Mouse (Mus musculus): ENCODE results near the gene Adamts9. TPM values are rescaled to one million over a fixed set of nuclear protein-coding genes. Genes with fewer than 3 reads are reported as not detected.
A peak's percentile ranks its signal among the peaks of the same experiment; 100 is the strongest.

Gene Adamts9
- polyA plus RNA-seq, 1 experiment from 2014 or later, result 9.3 TPM

DNA sequence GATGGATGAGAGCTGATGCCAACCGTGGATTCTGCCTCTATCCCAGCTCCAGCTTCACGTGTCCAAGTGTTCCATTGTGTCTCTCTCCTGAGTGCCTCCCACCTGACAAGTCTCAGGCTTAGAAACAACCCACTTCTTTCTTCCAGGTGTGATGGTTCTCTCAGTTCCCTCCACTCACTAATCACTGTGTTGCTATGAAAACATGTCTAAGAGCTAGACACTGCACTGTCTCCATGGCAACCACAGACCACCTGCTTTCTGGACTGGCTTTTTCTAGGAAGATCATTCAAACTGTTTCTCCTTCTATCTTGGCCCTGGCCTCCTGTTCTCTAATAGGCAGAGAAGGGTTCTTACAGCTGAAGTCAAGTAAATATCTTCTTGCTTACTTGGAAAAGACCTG, 190.6 kb downstream of the Adamts9 start:
- WGBS, result 79% methylated on average over 2 of the region's 2 CpGs

DNA sequence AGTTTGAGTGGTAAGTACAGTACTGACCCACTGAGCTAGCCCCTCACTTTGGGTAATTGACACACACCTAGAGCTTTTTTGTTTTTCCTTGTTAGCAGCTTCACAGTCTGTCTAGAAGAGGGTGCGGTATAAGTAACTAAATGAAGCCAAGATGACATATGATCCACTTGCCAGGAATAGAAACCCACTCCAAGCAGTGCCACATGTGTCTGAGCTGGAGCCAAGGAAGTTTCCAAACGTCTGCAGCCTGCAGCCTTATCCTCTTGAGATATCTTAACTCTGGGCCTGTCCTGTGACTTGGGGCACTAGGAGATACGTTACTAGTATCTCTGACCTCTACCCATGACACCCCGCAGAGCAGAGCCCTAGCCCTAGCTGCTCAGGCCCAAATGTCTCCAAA, 193.9 kb downstream of the Adamts9 start:
- ATAC-seq (ENCODE audit: insufficient number of reproducible peaks, insufficient read depth, low FRiP score, low TSS enrichment), result no peak

More for the DNA sequence above, 190.6 kb downstream of the Adamts9 start:
- H3K27me3 ChIP-seq, result no peaks in the 10 kb centered on the region
- ATAC-seq (ENCODE audit: insufficient number of reproducible peaks, insufficient read depth, low FRiP score, low TSS enrichment), result no peak
- H3K9ac ChIP-seq, result no peak overlapping the region
- H3K9me3 ChIP-seq, result no peaks in the 10 kb centered on the region
- H3K4me3 ChIP-seq, result no peak overlapping the region
- no peak overlapping the region for H3K27ac ChIP-seq
- no peaks in the 10 kb centered on the region for H3K4me1 ChIP-seq
- no peak overlapping the region for H3K4me2 ChIP-seq (replicated peaks)
- H3K36me3 ChIP-seq, result no peaks in the 10 kb centered on the region

DNA sequence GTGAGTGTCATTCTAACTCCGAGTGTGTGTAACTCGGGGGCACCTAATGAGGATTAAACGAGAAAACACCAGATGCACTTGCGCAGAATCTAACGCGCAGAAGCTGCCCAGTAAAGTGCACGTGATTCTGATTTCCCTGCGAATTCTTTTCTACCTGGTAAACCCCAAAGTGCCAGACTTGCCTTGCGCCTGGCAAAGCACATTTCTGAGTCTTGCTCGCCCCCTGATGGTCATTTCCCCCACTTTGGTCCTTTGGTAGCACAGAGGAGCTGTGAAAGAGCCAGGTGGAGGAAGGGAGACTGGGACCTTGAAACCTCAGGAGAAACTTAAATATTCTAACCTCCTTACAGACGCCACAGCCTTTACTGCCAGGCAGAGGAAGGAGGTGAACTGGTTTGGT, 199.7 kb downstream of the Adamts9 start:
- Histone ChIP-seq H3K4me3 (no peak overlapping the region), H3K27me3 (no peaks in the 10 kb centered on the region), H3K36me3 (no peaks in the 10 kb centered on the region), H3K9ac (peak overlapping the region; percentile 10; the same call in 1 of the 2 replicates), H3K4me1 (no peaks in the 10 kb centered on the region), H3K4me2 (replicated peaks) (peak overlapping the region; percentile 41), H3K27ac (no peak overlapping the region), H3K9me3 (no peaks in the 10 kb centered on the region)
- peak; percentile 28; the same call in 1 of the 2 replicates for ATAC-seq (ENCODE audit: insufficient number of reproducible peaks, insufficient read depth, low FRiP score, low TSS enrichment)
- WGBS, result 10% methylated on average over 11 of the region's 11 CpGs

More for the DNA sequence above, 193.9 kb downstream of the Adamts9 start:
- Histone ChIP-seq H3K4me2 (replicated peaks) (no peak overlapping the region), H3K27ac (no peak overlapping the region), H3K9ac (no peak overlapping the region), H3K4me3 (no peak overlapping the region), H3K4me1 (no peaks in the 10 kb centered on the region), H3K9me3 (no peaks in the 10 kb centered on the region), H3K36me3 (no peaks in the 10 kb centered on the region), H3K27me3 (no peaks in the 10 kb centered on the region)
- 53% methylated on average over 4 of the region's 4 CpGs for WGBS

DNA sequence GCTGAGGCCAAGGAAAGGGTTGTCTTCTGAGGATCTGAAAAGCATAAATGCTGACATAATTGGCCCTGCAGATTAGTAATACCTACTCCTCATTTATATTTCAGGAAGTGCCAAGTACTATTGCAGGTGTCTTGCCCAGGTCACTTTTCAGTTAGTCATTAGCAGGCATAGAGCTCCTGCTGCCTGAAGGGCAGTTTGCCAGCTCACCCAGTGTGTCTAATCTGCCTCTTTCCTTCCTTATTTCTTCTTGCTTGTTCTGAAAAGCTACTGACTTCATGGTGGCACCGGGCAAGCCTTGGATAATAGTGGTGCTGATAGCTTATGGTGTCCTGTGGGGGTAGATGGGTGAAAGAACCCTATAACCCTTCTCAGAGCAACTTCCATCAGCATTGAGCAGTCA, 206.2 kb downstream of the Adamts9 start:
- Histone ChIP-seq H3K4me2 (replicated peaks) (no peak overlapping the region), H3K27ac (no peak overlapping the region), H3K9ac (no peak overlapping the region), H3K4me3 (no peak overlapping the region), H3K9me3 (peaks cover 12% of the 10 kb centered on the region; the same call in 1 of the 2 replicates), H3K4me1 (no peaks in the 10 kb centered on the region), H3K27me3 (no peaks in the 10 kb centered on the region), H3K36me3 (no peaks in the 10 kb centered on the region)
- ATAC-seq (ENCODE audit: insufficient number of reproducible peaks, insufficient read depth, low FRiP score, low TSS enrichment), result no peak
- WGBS, result 81% methylated on average over 1 of the region's 1 CpGs

DNA sequence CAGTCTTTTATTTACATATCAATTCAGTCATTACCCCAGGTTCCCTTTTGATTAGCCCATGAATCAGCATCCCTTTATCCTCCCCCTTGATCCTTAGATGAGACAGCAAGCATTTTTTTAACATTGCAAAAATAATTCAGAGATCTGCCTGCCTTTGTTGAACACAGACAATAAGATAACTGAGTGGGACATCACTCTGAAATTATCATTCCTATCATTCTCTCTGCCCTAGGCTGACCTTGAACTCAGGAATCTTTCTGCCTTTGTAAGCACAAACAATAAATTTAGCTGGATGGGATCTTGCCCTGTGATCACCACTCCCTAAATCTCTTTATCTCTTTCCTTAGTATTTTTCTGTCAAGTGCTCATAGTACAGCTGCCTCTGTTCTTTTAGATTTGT, 209.6 kb downstream of the Adamts9 start:
- H3K27ac ChIP-seq, result no peak overlapping the region
- H3K9me3 ChIP-seq, result peaks cover 12% of the 10 kb centered on the region; the same call in 1 of the 2 replicates
- peaks cover 4% of the 10 kb centered on the region; the same call in 1 of the 2 replicates for H3K4me1 ChIP-seq
- no peak overlapping the region for H3K4me3 ChIP-seq
- no peaks in the 10 kb centered on the region for H3K27me3 ChIP-seq
- H3K4me2 ChIP-seq (replicated peaks), result no peak overlapping the region
- H3K36me3 ChIP-seq, result no peaks in the 10 kb centered on the region
- ATAC-seq (ENCODE audit: insufficient number of reproducible peaks, insufficient read depth, low FRiP score, low TSS enrichment), result no peak
- H3K9ac ChIP-seq, result no peak overlapping the region

DNA sequence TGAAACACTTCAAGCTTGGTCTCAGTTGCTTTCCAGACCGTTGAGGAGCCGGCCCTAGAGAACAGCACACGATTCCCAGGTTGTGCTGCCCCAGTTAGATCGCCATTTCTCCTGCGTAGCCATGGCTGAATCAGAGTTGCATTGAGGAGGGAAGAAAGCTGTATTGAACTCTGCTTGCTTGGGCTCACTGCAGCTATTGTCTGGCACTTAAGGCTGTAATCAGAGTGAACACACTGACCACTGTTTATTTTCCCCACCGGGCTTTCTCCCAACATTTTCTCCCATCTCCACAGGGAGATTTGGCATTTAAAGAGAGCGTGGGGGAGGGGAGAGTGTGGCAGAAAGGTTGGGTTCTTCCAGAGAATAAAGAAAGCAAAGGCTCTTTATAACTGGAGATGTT, 214.8 kb downstream of the Adamts9 start:
- no peaks in the 10 kb centered on the region for H3K27me3 ChIP-seq
- H3K9ac ChIP-seq, result no peak overlapping the region
- no peak overlapping the region for H3K4me3 ChIP-seq
- 31% methylated on average over 7 of the region's 7 CpGs for WGBS
- H3K9me3 ChIP-seq, result peaks cover 4% of the 10 kb centered on the region; the same call in 1 of the 2 replicates
- H3K4me1 ChIP-seq, result peaks cover 25% of the 10 kb centered on the region
- H3K36me3 ChIP-seq, result no peaks in the 10 kb centered on the region
- ATAC-seq (ENCODE audit: insufficient number of reproducible peaks, insufficient read depth, low FRiP score, low TSS enrichment), result no peak
- H3K4me2 ChIP-seq (replicated peaks), result peak overlapping the region; percentile 4; the same call in 1 of the 2 replicates
- H3K27ac ChIP-seq, result no peak overlapping the region

DNA sequence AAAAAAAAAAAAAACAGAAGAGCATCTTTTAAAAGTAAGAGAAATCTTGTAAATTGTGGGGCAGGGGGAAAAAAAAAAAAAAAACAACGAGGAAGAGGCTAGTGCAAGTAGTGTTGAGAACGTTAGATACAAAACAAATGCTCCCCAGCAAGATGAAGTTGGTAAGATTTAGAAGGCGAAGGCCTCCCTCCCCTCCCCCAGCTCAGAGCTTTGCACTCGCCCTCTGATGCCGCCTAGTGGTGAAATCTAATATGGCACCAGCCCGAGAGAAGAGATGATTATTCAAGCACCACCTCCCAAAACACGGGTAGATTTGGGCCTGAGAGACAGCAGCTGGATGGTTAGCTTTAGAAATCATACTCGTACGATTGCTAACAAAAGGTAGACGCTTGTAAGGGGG, 215.2 kb downstream of the Adamts9 start:
- no peaks in the 10 kb centered on the region for H3K27me3 ChIP-seq
- no peak overlapping the region for H3K9ac ChIP-seq
- H3K4me3 ChIP-seq, result no peak overlapping the region
- H3K9me3 ChIP-seq, result no peaks in the 10 kb centered on the region
- 2% methylated on average over 10 of the region's 10 CpGs for WGBS
- H3K27ac ChIP-seq, result no peak overlapping the region
- ATAC-seq (ENCODE audit: insufficient number of reproducible peaks, insufficient read depth, low FRiP score, low TSS enrichment), result no peak
- peaks cover 25% of the 10 kb centered on the region for H3K4me1 ChIP-seq
- H3K36me3 ChIP-seq, result no peaks in the 10 kb centered on the region
- peak overlapping the region; percentile 4; the same call in 1 of the 2 replicates for H3K4me2 ChIP-seq (replicated peaks)

DNA sequence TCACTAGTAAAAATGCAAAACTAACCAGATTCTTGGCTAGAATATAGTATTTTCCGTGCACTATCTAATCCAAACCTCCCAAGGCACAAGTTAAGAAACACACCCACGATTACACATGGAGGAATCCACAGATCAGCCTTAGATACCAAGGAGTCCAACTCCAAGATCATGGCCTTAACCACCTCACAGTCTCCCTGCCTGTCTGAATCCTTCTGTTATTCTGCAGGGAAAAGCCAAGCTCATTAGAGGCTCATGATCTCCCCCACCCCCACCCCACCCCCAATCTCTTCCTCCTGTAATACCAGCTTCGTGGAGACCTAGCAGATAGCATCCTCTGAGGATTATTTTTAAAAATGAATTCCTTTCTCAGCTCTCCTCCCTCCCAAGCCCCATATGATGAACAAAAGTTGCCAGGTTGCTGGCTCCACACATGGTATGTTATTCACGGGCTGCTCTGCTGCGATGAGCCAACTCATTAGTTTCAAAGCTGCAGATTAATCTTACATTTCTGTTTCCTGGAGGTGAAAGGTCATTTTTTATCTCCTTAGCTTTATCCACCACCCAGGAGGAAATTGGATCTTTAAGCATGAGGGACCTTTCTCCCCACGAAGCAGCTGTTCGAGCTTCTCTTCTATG, 215.8 kb downstream of the Adamts9 start:
- Histone ChIP-seq H3K36me3 (no peaks in the 10 kb centered on the region), H3K9ac (no peak overlapping the region), H3K4me2 (replicated peaks) (no peak overlapping the region), H3K27me3 (no peaks in the 10 kb centered on the region), H3K4me3 (no peak overlapping the region), H3K4me1 (peaks cover 25% of the 10 kb centered on the region), H3K9me3 (no peaks in the 10 kb centered on the region), H3K27ac (peak overlapping the region; percentile 50; the same call in 1 of the 2 replicates)
- WGBS, result 13% methylated on average over 7 of the region's 7 CpGs
- ATAC-seq (ENCODE audit: insufficient number of reproducible peaks, insufficient read depth, low FRiP score, low TSS enrichment), result 0 out of 2 replicates have a peak, but pooled peaks have one; percentile 10

DNA sequence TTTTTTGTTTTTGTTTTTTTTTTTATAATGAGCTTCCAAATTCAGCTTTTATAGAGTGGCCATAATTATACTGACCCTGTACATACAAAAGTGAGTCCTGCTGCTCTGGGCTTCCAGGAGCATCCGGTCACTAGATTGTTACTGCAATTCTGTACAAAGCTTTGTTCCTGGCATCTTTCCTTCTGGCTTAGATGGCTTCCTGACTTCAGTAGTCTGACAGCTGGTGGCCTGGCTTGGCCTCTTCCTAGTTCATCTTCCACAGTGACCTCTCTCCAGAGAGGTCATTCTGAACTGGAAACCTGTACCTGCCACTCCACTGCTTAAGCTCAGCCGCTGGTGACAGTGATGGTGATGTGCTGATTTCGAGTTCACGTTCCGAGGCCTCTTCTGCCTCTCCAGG, 217.2 kb downstream of the Adamts9 start:
- H3K9me3 ChIP-seq, result no peaks in the 10 kb centered on the region
- H3K4me1 ChIP-seq, result peaks cover 25% of the 10 kb centered on the region
- no peak overlapping the region for H3K27ac ChIP-seq
- H3K27me3 ChIP-seq, result no peaks in the 10 kb centered on the region
- no peak overlapping the region for H3K4me2 ChIP-seq (replicated peaks)
- 60% methylated on average over 5 of the region's 5 CpGs for WGBS
- H3K4me3 ChIP-seq, result no peak overlapping the region
- no peaks in the 10 kb centered on the region for H3K36me3 ChIP-seq
- H3K9ac ChIP-seq, result no peak overlapping the region
- no peak for ATAC-seq (ENCODE audit: insufficient number of reproducible peaks, insufficient read depth, low FRiP score, low TSS enrichment)

DNA sequence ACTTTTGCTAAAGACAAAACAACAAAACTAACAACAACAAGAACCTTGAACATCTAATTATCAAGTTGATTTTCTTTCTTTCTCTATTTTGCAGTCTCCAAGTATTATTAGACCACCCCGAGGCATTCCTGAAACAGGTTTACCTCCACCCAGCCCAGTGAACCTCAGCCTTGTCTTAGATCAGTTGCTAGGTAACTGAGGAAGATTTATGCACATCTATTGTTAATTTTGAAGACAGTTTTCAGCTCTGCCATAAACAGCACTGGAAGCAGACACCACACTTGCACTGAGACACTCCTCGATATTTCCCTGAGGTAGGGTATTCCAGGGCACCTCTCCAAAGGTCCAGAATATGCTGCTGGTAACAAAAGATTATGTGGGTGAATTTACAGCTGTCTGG, 218.9 kb downstream of the Adamts9 start:
- Histone ChIP-seq H3K9me3 (no peaks in the 10 kb centered on the region), H3K27me3 (no peaks in the 10 kb centered on the region), H3K4me1 (peaks cover 25% of the 10 kb centered on the region), H3K36me3 (no peaks in the 10 kb centered on the region), H3K4me2 (replicated peaks) (no peak overlapping the region), H3K9ac (no peak overlapping the region), H3K27ac (no peak overlapping the region), H3K4me3 (no peak overlapping the region)
- ATAC-seq (ENCODE audit: insufficient number of reproducible peaks, insufficient read depth, low FRiP score, low TSS enrichment), result no peak
- WGBS, result 73% methylated on average over 2 of the region's 2 CpGs

Data from embryonic facial prominence, embryonic 12.5 days (tissue).